Mouse (Mus musculus): ENCODE measurements around the gene Chrm4.

Chrm4 gene

DNA sequence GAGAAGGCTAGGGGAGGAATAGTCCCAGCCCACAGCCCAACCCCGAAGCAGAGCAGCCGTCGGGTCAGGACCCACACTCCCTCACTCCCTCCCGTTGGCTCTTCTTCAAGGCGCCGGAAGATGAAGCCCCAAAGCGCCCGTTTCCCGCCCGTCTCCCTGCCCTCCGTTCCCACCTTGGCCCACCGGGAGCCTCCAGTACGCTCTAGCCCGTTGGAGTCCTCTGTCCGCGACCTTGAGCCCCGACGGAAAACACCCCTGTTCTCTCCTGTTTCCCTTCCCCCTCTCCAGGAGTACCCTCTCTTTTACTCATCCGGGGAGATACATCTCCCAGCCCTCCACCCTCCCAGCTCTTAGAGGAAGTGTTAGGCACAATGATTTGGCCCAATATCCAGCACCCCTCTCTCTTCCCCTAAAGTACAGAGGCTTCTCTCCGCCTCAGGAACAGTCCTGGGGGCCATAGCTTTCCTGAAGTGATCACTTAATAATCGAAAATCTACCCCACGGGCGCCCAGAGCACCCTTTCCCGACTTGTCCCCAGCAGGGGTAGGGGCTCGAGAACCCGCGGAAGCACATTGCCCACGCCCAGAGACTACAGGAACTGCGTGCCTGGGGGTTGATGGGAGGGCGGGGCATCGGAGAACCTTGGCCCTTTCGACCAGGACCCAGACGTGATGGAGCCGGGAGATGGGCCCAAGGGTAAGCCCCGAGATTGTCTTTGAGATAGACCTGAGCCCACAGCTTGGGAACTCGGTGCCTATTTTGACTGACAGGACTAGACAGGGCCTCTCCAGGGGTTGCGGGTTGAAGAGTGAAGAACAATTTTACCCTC lies 4.2 kb upstream of the Chrm4 start:
- peak; percentile 28 for DNase-seq

- peak; percentile 78 for DNase-seq
Measured at GRCm38 (mm10) chr2:91923415-91924337, 3.4 kb upstream of the Chrm4 start.

GRCm38 (mm10) chr2:91924726-91925125 lies 2.3 kb upstream of the Chrm4 start:
- DNase-seq: no peak

DNA sequence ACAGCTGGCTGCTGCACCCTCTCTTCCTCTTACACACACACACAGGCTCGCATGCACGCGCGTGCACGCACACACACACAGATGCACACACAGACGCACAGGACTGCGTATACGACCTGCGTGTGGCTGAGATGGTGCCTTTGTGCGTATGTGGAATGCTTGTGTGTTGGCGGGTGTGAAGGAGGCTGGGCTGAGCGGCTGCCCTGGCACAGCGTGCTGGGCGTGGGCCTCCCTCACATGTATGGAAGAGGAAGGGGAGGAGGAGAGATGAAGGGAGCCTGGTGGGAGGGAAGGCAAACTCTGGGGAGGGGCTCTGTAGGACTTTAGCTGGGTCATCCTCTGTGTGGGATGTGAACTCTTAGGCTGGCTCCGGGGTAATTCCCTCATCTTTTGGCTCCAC lies 1.6 kb upstream of the Chrm4 start:
- no peak for DNase-seq

DNA sequence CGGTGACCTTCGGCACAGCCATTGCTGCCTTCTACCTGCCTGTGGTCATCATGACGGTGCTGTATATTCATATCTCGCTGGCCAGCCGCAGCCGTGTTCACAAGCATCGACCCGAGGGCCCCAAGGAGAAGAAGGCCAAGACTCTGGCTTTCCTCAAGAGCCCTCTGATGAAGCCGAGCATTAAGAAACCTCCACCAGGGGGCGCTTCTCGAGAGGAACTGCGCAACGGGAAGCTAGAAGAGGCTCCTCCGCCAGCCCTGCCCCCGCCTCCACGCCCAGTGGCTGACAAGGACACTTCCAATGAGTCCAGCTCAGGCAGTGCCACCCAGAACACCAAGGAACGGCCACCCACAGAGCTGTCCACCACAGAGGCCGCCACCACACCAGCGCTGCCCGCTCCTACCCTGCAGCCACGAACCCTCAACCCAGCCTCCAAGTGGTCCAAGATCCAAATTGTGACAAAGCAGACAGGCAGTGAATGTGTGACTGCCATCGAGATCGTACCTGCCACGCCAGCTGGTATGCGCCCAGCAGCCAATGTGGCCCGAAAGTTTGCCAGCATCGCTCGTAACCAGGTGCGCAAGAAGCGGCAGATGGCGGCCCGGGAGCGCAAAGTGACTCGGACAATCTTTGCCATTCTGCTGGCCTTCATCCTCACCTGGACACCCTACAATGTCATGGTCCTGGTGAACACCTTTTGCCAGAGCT lies 931 bp downstream of the Chrm4 start:
- peak; percentile 87 for DNase-seq

GRCm38 (mm10) chr2:91928534-91929350 lies 1.7 kb downstream of the Chrm4 start:
- no peak for DNase-seq

- DNase-seq: no peak
Measured at GRCm38 (mm10) chr2:91929455-91929854, 2.4 kb downstream of the Chrm4 start.

DNA sequence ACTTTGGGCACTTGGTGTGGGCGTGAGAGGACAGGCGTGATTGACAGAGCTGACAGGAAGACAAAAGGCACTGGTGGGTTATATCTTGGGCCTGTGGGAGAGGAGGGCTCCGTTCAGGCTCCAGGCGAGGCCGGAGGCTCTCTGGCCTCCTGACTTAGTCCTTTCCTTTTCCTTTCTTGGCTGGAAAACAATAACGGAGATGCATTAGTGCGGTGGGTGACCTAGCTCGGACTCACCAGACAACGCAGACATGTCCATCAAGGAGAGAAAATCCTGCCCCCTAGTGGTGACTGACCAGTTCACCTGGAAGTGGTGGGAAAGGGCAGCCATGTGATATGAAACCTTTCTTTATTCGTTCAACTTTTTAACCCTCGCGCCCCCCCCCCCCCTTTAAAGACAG lies 2.9 kb downstream of the Chrm4 start:
- peak; percentile 62 for DNase-seq

GRCm38 (mm10) chr2:91930761-91931291 lies 3.8 kb downstream of the Chrm4 start:
- no peak for DNase-seq

DNA sequence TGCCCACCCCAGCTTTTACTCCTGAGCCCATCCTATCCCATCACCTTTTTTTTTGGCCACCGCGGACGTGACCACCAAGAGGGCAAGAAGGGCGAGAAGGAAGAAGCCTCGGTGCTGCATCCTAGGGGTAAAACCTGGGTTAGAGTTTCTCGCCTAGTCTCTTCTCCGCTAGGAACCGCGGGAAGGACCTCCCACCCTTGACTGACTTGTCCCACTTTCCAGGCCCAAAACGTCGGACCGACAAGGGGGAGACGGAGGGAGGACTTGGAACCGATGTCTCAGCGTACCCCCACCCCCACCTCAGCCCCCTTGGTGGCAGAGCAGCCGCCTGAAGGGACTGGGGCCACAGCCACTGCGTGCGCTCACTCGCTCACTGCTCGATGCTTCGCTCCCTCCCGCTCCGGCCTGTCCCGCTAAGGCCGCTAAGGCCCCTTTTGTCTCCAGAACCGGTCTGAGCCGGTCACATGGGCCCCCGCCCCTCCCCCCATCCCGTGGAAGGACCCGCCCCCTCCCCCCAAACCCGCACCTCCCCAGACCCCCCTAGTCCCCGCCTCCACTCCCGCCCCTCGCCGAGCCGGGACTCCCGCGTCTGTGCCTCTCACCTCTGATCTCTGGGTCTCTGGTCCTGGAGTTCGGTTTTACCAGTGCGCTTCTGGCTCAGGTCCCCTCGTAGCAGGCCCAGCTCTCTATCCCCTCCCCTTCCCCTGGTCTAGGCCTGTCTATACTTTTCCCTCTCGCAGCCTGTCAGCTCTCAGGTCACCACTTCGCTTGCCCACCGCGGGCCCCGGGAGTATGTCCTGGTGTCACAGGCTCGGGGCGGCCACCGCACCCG lies 4.5 kb downstream of the Chrm4 start:
- DNase-seq: no peak

GRCm38 (mm10) chr2:91932160-91932711 lies 5.2 kb downstream of the Chrm4 start, which contains the start of gene Mdk:
Gene Mdk, minus strand, starts transcription at chr2:91932297.
- no peak for DNase-seq

- DNase-seq: no peak
Measured at GRCm38 (mm10) chr2:91932737-91933350, 5.8 kb downstream of the Chrm4 start.

- no peak for DNase-seq
Measured at GRCm38 (mm10) chr2:91933471-91933870, 6.4 kb downstream of the Chrm4 start.

- DNase-seq: no peak
Measured at GRCm38 (mm10) chr2:91934016-91934415, 7.0 kb downstream of the Chrm4 start.

GRCm38 (mm10) chr2:91934826-91935525 lies 7.9 kb downstream of the Chrm4 start:
- no peak for DNase-seq

DNA sequence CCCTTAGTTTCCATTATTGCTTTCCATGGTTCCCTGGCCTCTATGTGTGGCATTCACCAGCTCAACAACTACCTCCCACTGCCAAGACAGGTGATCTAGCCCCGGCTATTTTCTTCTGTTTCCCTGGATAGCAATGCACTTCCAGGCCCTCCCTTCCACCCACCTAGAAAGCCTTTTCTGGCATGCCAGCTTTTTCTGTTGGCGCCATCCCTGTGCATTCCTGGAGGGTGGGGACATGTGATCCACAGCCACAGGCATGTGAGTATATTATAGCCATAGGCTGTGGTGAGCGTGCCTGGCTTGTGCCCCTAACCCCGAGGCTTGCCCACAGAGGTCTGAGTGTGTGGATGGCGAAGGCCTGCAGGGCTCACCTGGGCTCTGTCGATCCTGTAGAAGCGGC lies 9.1 kb downstream of the Chrm4 start:
- DNase-seq: no peak

GRCm38 (mm10) chr2:91939303-91939935 lies 12.4 kb downstream of the Chrm4 start:
- DNase-seq: no peak

DNA sequence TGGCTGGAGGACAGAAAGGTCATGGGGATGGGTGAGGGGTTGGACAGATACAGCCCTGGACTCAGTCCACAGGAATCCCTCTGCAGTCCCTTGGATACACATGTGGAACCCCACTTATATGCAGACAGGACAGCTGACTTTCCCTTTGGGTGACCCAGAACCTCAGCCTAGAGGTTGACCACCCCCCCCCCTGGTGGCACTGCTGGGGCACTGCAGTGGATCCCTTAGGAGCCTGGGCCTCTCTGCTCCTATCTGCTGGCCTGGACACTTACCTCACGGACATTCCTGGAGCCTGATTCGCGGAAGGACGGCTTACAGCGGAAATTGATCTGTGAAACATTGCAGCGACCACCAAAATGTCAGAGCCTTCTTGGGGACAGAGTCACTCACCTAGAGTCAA lies 15.3 kb downstream of the Chrm4 start:
- no peak for DNase-seq

Data from thymus, postnatal 14 days (tissue).